Mouse (Mus musculus): ENCODE results near the gene Dact1. TPM values are rescaled to one million over a fixed set of nuclear protein-coding genes. Genes with fewer than 3 reads are reported as not detected.
A peak's percentile ranks its signal among the peaks of the same experiment; 100 is the strongest.

The Dact1 gene
- polyA plus RNA-seq, 1 experiment from 2014 or later: 28.6 TPM

DNA sequence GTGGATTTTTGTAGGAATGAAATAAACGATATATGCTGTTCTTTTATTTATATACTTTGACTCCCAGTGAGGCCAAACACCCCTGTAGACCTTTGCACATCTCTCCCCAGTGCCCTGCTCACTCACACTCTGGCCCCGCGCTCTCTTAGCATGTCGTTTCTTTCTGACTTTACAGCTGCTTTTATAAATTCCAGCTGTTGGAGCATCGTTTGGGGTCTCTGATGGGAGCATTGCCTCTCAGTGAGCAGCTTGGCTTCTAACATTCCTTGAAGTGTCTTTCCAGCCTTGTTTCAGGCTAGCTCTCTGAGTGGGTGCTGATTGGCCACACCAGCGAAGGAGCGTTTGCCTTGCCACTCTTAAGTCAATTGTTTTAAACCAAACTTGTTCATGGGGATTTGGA, 35.8 kb downstream of the Dact1 start:
- Histone ChIP-seq H3K9ac (replicated peaks; ENCODE audit: low read length) (no peak overlapping the region), H3K36me3 (replicated peaks; ENCODE audit: control insufficient read depth, insufficient read depth, low read depth, low read length) (no peaks in the 10 kb centered on the region), H3K9me3 (replicated peaks; ENCODE audit: control insufficient read depth, low read length) (no peaks in the 10 kb centered on the region), H3K27ac (replicated peaks; ENCODE audit: low read depth, low read length) (no peak overlapping the region), H3K4me1 (ENCODE audit: control insufficient read depth, insufficient read depth, low read length) (no peaks in the 10 kb centered on the region), H3K27me3 (ENCODE audit: control insufficient read depth, insufficient read depth, low read length) (no peaks in the 10 kb centered on the region), H3K4me3 (ENCODE audit: low read depth, low read length) (no peak overlapping the region), H3K4me2 (ENCODE audit: low read depth, low read length) (no peak overlapping the region)
- DNase-seq (ENCODE audit: low spot score) (peak; percentile 61), ATAC-seq (replicated peaks; ENCODE audit: insufficient number of reproducible peaks, low FRiP score, low TSS enrichment, low read depth) (no peak)
- WGBS: 45% methylated on average over 7 of the region's 7 CpGs

DNA sequence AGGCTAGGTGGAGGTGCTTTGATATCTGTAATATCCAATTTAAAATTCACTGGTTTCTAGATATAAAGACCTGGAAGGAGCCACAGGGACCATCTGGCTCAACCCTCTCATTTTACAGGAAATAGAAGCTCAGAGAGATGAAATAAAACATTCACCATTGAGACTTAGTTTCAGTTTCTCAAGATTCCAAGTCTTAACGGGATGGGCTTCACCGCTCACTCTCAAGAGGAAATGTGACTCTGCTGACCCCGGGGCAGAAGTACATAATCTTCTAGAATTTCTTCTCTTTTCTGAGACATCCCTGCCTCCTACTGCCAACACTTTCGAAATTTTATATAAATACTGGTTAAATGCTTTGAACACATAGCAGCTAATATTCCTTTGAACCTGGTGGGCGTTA, 36.4 kb downstream of the Dact1 start:
- ATAC-seq (replicated peaks; ENCODE audit: insufficient number of reproducible peaks, low FRiP score, low TSS enrichment, low read depth): no peak
- H3K4me3 ChIP-seq (ENCODE audit: low read depth, low read length): no peak overlapping the region
- WGBS: 28% methylated on average over 5 of the region's 5 CpGs
- H3K9me3 ChIP-seq (replicated peaks; ENCODE audit: control insufficient read depth, low read length): no peaks in the 10 kb centered on the region
- no peaks in the 10 kb centered on the region for H3K27me3 ChIP-seq (ENCODE audit: control insufficient read depth, insufficient read depth, low read length)
- peak; percentile 53 for DNase-seq (ENCODE audit: low spot score)
- H3K4me1 ChIP-seq (ENCODE audit: control insufficient read depth, insufficient read depth, low read length): no peaks in the 10 kb centered on the region
- no peak overlapping the region for H3K9ac ChIP-seq (replicated peaks; ENCODE audit: low read length)
- 0 out of 2 replicates have a peak overlapping the region, but pooled peaks have one; percentile 15 for H3K27ac ChIP-seq (replicated peaks; ENCODE audit: low read depth, low read length)
- no peak overlapping the region for H3K4me2 ChIP-seq (ENCODE audit: low read depth, low read length)
- no peaks in the 10 kb centered on the region for H3K36me3 ChIP-seq (replicated peaks; ENCODE audit: control insufficient read depth, insufficient read depth, low read depth, low read length)

DNA sequence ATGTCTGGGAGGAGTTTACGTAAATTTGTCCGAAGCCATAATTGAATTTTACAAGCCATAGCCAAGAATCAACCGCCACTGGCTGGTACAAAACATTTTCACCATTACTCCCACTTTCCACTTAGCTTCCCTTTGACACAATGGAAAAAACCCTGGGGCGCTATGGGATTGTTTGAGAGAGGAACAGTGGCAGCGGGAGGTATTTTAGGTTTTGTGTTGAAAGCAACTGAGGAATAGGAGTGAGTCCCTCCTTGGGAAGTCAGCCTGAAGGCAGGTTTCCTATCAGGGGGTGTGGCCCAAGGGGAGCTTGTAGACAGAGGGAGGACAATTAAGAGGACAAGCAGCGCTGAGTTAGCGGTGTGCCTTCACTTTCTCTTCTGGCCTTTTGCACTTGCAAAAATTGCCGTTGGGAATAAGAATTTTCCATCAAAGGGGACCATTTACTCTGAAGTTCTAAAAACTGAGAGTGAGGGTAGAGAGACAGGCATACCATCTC, 38.8 kb downstream of the Dact1 start:
- no peak overlapping the region for H3K4me2 ChIP-seq (ENCODE audit: low read depth, low read length)
- H3K27me3 ChIP-seq (ENCODE audit: control insufficient read depth, insufficient read depth, low read length): no peaks in the 10 kb centered on the region
- 43% methylated on average over 8 of the region's 8 CpGs for WGBS
- no peak for ATAC-seq (replicated peaks; ENCODE audit: insufficient number of reproducible peaks, low FRiP score, low TSS enrichment, low read depth)
- H3K9ac ChIP-seq (replicated peaks; ENCODE audit: low read length): no peak overlapping the region
- no peak for DNase-seq (ENCODE audit: low spot score)
- H3K36me3 ChIP-seq (replicated peaks; ENCODE audit: control insufficient read depth, insufficient read depth, low read depth, low read length): no peaks in the 10 kb centered on the region
- no peak overlapping the region for H3K4me3 ChIP-seq (ENCODE audit: low read depth, low read length)
- H3K9me3 ChIP-seq (replicated peaks; ENCODE audit: control insufficient read depth, low read length): no peaks in the 10 kb centered on the region
- H3K4me1 ChIP-seq (ENCODE audit: control insufficient read depth, insufficient read depth, low read length): no peaks in the 10 kb centered on the region
- no peak overlapping the region for H3K27ac ChIP-seq (replicated peaks; ENCODE audit: low read depth, low read length)

DNA sequence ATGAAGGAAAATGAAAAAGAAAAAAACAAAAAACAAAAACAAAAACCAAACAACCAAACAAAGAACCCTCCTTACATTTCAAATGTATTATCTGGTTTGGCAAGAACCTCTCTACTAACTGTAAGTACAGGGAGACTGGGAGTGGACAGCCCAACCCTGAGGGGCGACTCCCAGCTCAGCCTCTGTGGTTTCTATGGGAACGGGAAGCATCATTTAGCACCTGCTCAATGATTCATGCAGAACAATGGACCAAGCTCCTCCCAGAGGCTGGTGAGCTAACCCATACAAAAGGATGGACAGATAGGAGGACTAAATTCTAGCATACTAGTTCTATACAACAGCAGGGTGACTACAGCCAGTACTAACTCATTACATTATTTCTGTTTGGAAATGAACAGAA, 40.4 kb downstream of the Dact1 start:
- Histone ChIP-seq H3K4me1 (ENCODE audit: control insufficient read depth, insufficient read depth, low read length) (no peaks in the 10 kb centered on the region), H3K4me2 (ENCODE audit: low read depth, low read length) (no peak overlapping the region), H3K27me3 (ENCODE audit: control insufficient read depth, insufficient read depth, low read length) (no peaks in the 10 kb centered on the region), H3K27ac (replicated peaks; ENCODE audit: low read depth, low read length) (no peak overlapping the region), H3K36me3 (replicated peaks; ENCODE audit: control insufficient read depth, insufficient read depth, low read depth, low read length) (no peaks in the 10 kb centered on the region), H3K9me3 (replicated peaks; ENCODE audit: control insufficient read depth, low read length) (no peaks in the 10 kb centered on the region), H3K9ac (replicated peaks; ENCODE audit: low read length) (no peak overlapping the region), H3K4me3 (ENCODE audit: low read depth, low read length) (no peak overlapping the region)
- ATAC-seq (replicated peaks; ENCODE audit: insufficient number of reproducible peaks, low FRiP score, low TSS enrichment, low read depth): no peak
- no peak for DNase-seq (ENCODE audit: low spot score)
- 80% methylated on average over 2 of the region's 2 CpGs for WGBS

DNA sequence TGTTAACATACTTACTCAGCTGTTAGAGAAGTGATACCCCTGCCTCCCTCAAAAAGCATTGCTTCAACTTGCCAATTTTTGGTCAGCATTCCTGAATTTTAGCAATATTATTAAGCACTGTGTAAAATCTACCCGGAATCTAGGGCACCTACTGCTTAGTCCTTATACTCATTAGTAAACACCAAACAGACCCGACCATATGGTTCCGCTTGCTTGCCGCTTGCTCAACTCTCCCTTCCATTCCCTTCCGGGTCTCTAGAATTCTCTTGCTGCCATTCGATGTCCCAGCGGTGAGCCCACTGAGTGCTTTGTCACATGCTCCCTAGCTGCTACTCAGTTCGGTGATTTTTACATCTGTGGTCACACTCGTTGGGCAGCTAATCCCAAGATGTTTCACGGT, 45.0 kb downstream of the Dact1 start:
- Histone ChIP-seq H3K27me3 (ENCODE audit: control insufficient read depth, insufficient read depth, low read length) (no peaks in the 10 kb centered on the region), H3K36me3 (replicated peaks; ENCODE audit: control insufficient read depth, insufficient read depth, low read depth, low read length) (no peaks in the 10 kb centered on the region)

DNA sequence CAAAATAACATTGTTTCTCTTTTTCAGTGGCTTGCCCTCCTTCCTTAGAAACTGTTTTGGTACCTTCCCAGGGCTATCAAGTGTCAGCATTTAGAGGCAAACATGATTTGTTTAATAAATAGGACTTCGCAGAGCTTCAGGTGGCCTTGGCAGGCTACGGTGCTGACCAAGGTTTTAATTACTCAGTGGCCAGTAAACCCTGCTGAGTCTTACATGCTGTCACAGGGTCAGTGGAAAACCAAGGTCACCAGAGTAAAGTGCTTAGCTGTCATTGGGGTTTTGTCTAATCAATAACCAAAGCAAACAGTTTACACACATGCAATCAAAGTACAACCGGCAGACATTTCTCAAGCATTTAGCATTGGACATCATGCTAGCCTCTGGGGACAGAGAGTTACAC, 45.4 kb downstream of the Dact1 start:
- WGBS: 22% methylated on average over 3 of the region's 3 CpGs
- Histone ChIP-seq H3K27me3 (ENCODE audit: control insufficient read depth, insufficient read depth, low read length) (no peaks in the 10 kb centered on the region), H3K4me3 (ENCODE audit: low read depth, low read length) (no peak overlapping the region), H3K9ac (replicated peaks; ENCODE audit: low read length) (no peak overlapping the region), H3K4me1 (ENCODE audit: control insufficient read depth, insufficient read depth, low read length) (no peaks in the 10 kb centered on the region), H3K36me3 (replicated peaks; ENCODE audit: control insufficient read depth, insufficient read depth, low read depth, low read length) (no peaks in the 10 kb centered on the region), H3K9me3 (replicated peaks; ENCODE audit: control insufficient read depth, low read length) (no peaks in the 10 kb centered on the region), H3K4me2 (ENCODE audit: low read depth, low read length) (no peak overlapping the region), H3K27ac (replicated peaks; ENCODE audit: low read depth, low read length) (no peak overlapping the region)
- DNase-seq (ENCODE audit: low spot score) (no peak), ATAC-seq (replicated peaks; ENCODE audit: insufficient number of reproducible peaks, low FRiP score, low TSS enrichment, low read depth) (no peak)

More for the DNA sequence above, 45.0 kb downstream of the Dact1 start:
- no peaks in the 10 kb centered on the region for H3K4me1 ChIP-seq (ENCODE audit: control insufficient read depth, insufficient read depth, low read length)
- no peak overlapping the region for H3K4me2 ChIP-seq (ENCODE audit: low read depth, low read length)
- ATAC-seq (replicated peaks; ENCODE audit: insufficient number of reproducible peaks, low FRiP score, low TSS enrichment, low read depth) (no peak), DNase-seq (ENCODE audit: low spot score) (no peak)
- H3K4me3 ChIP-seq (ENCODE audit: low read depth, low read length): no peak overlapping the region
- no peak overlapping the region for H3K27ac ChIP-seq (replicated peaks; ENCODE audit: low read depth, low read length)
- no peaks in the 10 kb centered on the region for H3K9me3 ChIP-seq (replicated peaks; ENCODE audit: control insufficient read depth, low read length)
- no peak overlapping the region for H3K9ac ChIP-seq (replicated peaks; ENCODE audit: low read length)
- 30% methylated on average over 10 of the region's 10 CpGs for WGBS

DNA sequence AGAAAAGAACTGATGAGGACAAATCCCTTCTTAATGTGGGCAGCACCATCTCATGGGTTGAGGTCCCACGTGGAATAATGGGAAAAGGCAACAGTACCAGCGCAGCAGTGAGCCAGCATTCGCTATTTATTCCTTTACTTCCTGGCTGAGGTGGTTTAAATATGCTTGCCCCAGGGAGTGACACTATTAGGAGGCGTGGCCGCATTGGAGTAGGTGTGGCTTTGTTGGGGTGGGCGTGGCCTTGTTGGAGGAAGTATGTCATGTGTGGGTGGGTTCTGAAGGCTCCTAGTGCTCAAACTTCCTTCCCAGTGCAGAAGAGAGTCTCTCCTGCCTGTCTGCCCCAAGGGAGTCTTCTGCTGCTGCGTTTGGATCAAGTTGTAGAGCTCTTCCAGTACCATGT, 51.9 kb downstream of the Dact1 start:
- Histone ChIP-seq H3K4me3 (ENCODE audit: low read depth, low read length) (no peak overlapping the region), H3K27me3 (ENCODE audit: control insufficient read depth, insufficient read depth, low read length) (no peaks in the 10 kb centered on the region), H3K27ac (replicated peaks; ENCODE audit: low read depth, low read length) (no peak overlapping the region), H3K9ac (replicated peaks; ENCODE audit: low read length) (no peak overlapping the region), H3K9me3 (replicated peaks; ENCODE audit: control insufficient read depth, low read length) (no peaks in the 10 kb centered on the region), H3K4me2 (ENCODE audit: low read depth, low read length) (no peak overlapping the region), H3K4me1 (ENCODE audit: control insufficient read depth, insufficient read depth, low read length) (no peaks in the 10 kb centered on the region), H3K36me3 (replicated peaks; ENCODE audit: control insufficient read depth, insufficient read depth, low read depth, low read length) (no peaks in the 10 kb centered on the region)
- WGBS: 88% methylated on average over 7 of the region's 7 CpGs
- DNase-seq (ENCODE audit: low spot score) (no peak), ATAC-seq (replicated peaks; ENCODE audit: insufficient number of reproducible peaks, low FRiP score, low TSS enrichment, low read depth) (no peak; the same call in 1 of the 2 replicates)

DNA sequence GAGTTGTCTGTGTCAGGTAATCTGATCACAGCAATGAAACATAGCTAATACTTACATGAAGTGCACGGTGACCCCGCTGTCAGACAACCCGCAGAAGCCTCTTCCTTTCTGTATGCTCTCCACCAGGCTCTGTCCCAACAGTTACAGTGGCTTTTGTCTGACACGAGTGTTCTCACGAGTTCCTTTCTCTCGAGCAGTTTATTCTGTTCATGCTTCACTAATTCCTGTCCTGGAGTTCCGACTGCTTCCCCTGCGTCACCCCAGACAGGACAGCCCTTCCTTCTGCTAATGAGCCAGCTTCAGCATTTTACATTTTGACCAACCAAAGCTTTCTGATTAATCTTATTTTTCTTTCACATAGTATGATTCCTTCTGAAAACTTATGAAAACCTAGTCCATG, 52.7 kb downstream of the Dact1 start:
- no peak overlapping the region for H3K9ac ChIP-seq (replicated peaks; ENCODE audit: low read length)
- DNase-seq (ENCODE audit: low spot score) (no peak), ATAC-seq (replicated peaks; ENCODE audit: insufficient number of reproducible peaks, low FRiP score, low TSS enrichment, low read depth) (no peak)
- H3K27me3 ChIP-seq (ENCODE audit: control insufficient read depth, insufficient read depth, low read length): no peaks in the 10 kb centered on the region
- no peaks in the 10 kb centered on the region for H3K9me3 ChIP-seq (replicated peaks; ENCODE audit: control insufficient read depth, low read length)
- H3K4me3 ChIP-seq (ENCODE audit: low read depth, low read length): no peak overlapping the region
- 70% methylated on average over 8 of the region's 8 CpGs for WGBS
- H3K36me3 ChIP-seq (replicated peaks; ENCODE audit: control insufficient read depth, insufficient read depth, low read depth, low read length): no peaks in the 10 kb centered on the region
- H3K27ac ChIP-seq (replicated peaks; ENCODE audit: low read depth, low read length): no peak overlapping the region
- no peak overlapping the region for H3K4me2 ChIP-seq (ENCODE audit: low read depth, low read length)
- no peaks in the 10 kb centered on the region for H3K4me1 ChIP-seq (ENCODE audit: control insufficient read depth, insufficient read depth, low read length)

Data from embryonic facial prominence, embryonic 11.5 days (tissue).